Mouse (Mus musculus) olfactory bulb, adult 2 months (tissue): ENCODE data around the gene Bnc2. TPM values are rescaled to one million over a fixed set of nuclear protein-coding genes. Genes with fewer than 3 reads are reported as not detected.

ENCODE experiments used
- H3K27ac ChIP-seq: fragments of 200-500 bp; 2 replicates; pipeline ENCODE4 v1.5.1; 2012; ENCODE audit warnings: low read depth, low read length; ENCODE audit not compliant: insufficient read depth
- H3K4me1 ChIP-seq: fragments of 200-500 bp; 2 replicates; pipeline ENCODE4 v1.6.1; 2012; ENCODE audit warnings: low read length; ENCODE audit not compliant: control insufficient read depth, insufficient read depth
- H3K4me3 ChIP-seq: fragments of 200-500 bp; 2 replicates; pipeline ENCODE4 v1.5.1; 2012; ENCODE audit warnings: mild to moderate bottlenecking, low read depth, low read length, moderate library complexity; ENCODE audit not compliant: insufficient read depth
- CTCF ChIP-seq: fragments of 200-500 bp; IDR thresholded peaks from 2 replicates; pipeline ENCODE4 v1.5.1; 2012; ENCODE audit warnings: low read depth, mild to moderate bottlenecking, low read length, moderate library complexity; ENCODE audit not compliant: insufficient read depth
- POLR2A ChIP-seq: fragments of 200-500 bp; IDR thresholded peaks from 2 replicates; pipeline ENCODE4 v1.6.1; 2012; ENCODE audit warnings: mild to moderate bottlenecking, low read depth, low read length, moderate library complexity; ENCODE audit not compliant: insufficient read depth
- WGBS: fragments of 180-500 bp; shearing (Covaris S2); methylation state at CpG from one replicate; pipeline ENCODE4 v1.1.7; 2018; 5-methylcytosine and 5-hydroxymethylcytosine counted together
- polyA plus RNA-seq: library from polyadenylated mRNA; stranded (reverse); fragments of >200 nt; gene quantifications from 2 replicates; pipeline ENCODE4 v1.2.4, GENCODE M21; 2012; ENCODE audit warnings: low replicate concordance; ENCODE audit not compliant: missing spikeins, insufficient read depth, insufficient read length

The Bnc2 gene
- polyA plus RNA-seq, 1 experiment, result not detected

- peaks cover 18% of the 10 kb centered on the region; the same call in 1 of the 2 replicates for H3K4me1 ChIP-seq
- H3K4me3 ChIP-seq, result no peak overlapping the region
- H3K27ac ChIP-seq, result no peak overlapping the region
- 66% methylated on average over 14 of the region's 14 CpGs for WGBS
- TF ChIP-seq POLR2A (no peak), CTCF (no peak)
These were observed 2.8 kb downstream of the Bnc2 start for GRCm38 (mm10) chr4:84672181-84672791.

- Histone ChIP-seq H3K4me1 (peaks cover 18% of the 10 kb centered on the region; the same call in 1 of the 2 replicates), H3K27ac (no peak overlapping the region), H3K4me3 (no peak overlapping the region)
- 73% methylated on average over 1 of the region's 1 CpGs for WGBS
- TF ChIP-seq POLR2A (no peak), CTCF (no peak)
These were observed 4.1 kb downstream of the Bnc2 start for GRCm38 (mm10) chr4:84670996-84671395.

- no peak overlapping the region for H3K27ac ChIP-seq
- H3K4me3 ChIP-seq, result no peak overlapping the region
- TF ChIP-seq POLR2A, result no peak
- TF ChIP-seq CTCF, result no peak
- WGBS, result 58% methylated on average over 5 of the region's 5 CpGs
- H3K4me1 ChIP-seq, result peaks cover 7% of the 10 kb centered on the region; the same call in 1 of the 2 replicates
These were observed 5.4 kb downstream of the Bnc2 start for GRCm38 (mm10) chr4:84669650-84670049.

- no peak overlapping the region for H3K27ac ChIP-seq
- WGBS, result 62% methylated on average over 12 of the region's 12 CpGs
- peaks cover under 1% of the 10 kb centered on the region; the same call in 1 of the 2 replicates for H3K4me1 ChIP-seq
- TF ChIP-seq POLR2A (no peak), CTCF (no peak)
- H3K4me3 ChIP-seq, result no peak overlapping the region
These were observed 6.0 kb downstream of the Bnc2 start for GRCm38 (mm10) chr4:84668949-84669605.

GRCm38 (mm10) chr4:84668226-84668625, 6.8 kb downstream of the Bnc2 start:
- Histone ChIP-seq H3K4me1 (no peaks in the 10 kb centered on the region), H3K27ac (no peak overlapping the region), H3K4me3 (no peak overlapping the region)
- 90% methylated on average over 5 of the region's 5 CpGs for WGBS
- no peak for TF ChIP-seq POLR2A
- no peak for TF ChIP-seq CTCF

- H3K27ac ChIP-seq, result no peak overlapping the region
- TF ChIP-seq POLR2A (no peak), CTCF (no peak)
- 94% methylated on average over 5 of the region's 5 CpGs for WGBS
These were observed 12.6 kb downstream of the Bnc2 start for GRCm38 (mm10) chr4:84662228-84663065.

GRCm38 (mm10) chr4:84661341-84661740, 13.7 kb downstream of the Bnc2 start:
- H3K27ac ChIP-seq, result no peak overlapping the region
- 87% methylated on average over 3 of the region's 3 CpGs for WGBS
- H3K4me3 ChIP-seq, result no peak overlapping the region
- no peaks in the 10 kb centered on the region for H3K4me1 ChIP-seq
- TF ChIP-seq CTCF, result no peak

More at GRCm38 (mm10) chr4:84662228-84663065, 12.6 kb downstream of the Bnc2 start:
- no peak overlapping the region for H3K4me3 ChIP-seq
- H3K4me1 ChIP-seq, result no peaks in the 10 kb centered on the region

GRCm38 (mm10) chr4:84651786-84652185, 23.3 kb downstream of the Bnc2 start:
- Histone ChIP-seq H3K27ac (no peak overlapping the region), H3K4me3 (no peak overlapping the region), H3K4me1 (no peaks in the 10 kb centered on the region)
- 36% methylated on average over 8 of the region's 8 CpGs for WGBS
- TF ChIP-seq POLR2A, result no peak
- TF ChIP-seq CTCF, result no peak

GRCm38 (mm10) chr4:84646576-84646975, 28.5 kb downstream of the Bnc2 start:
- Histone ChIP-seq H3K4me3 (no peak overlapping the region), H3K4me1 (no peaks in the 10 kb centered on the region), H3K27ac (no peak overlapping the region)
- TF ChIP-seq CTCF, result no peak
- TF ChIP-seq POLR2A, result no peak
